Mouse (Mus musculus) E14TG2a.4 (cell line): Measurements from ENCODE around the gene Bsg.

Experiments
- H3K27me3 ChIP-seq: 2 replicates; pipeline ENCODE4 v1.6.1; 2014; ENCODE audit warnings: low read length, control low read depth; ENCODE audit not compliant: insufficient read depth
- H3K36me3 ChIP-seq: 2 replicates; pipeline ENCODE4 v1.6.1; 2014; ENCODE audit warnings: low read length, control low read depth; ENCODE audit not compliant: insufficient read depth
- H3K4me1 ChIP-seq: replicated peaks from 2 replicates; pipeline ENCODE4 v1.6.1; 2014; ENCODE audit warnings: low read depth, low read length, control low read depth
- H3K4me3 ChIP-seq: replicated peaks from 2 replicates; pipeline ENCODE4 v1.5.1; 2014; ENCODE audit warnings: mild to moderate bottlenecking, low read length
- H3K9me3 ChIP-seq: 2 replicates; pipeline ENCODE4 v1.6.1; 2014; ENCODE audit warnings: low read length, control low read depth
- CTCF ChIP-seq: conservative IDR thresholded peaks from 2 replicates; pipeline ENCODE4 v1.5.1; 2014; ENCODE audit warnings: low read length
- NANOG ChIP-seq: IDR thresholded peaks from 2 replicates; pipeline ENCODE4 v1.6.1; 2014; ENCODE audit warnings: borderline replicate concordance, low read length, mixed read lengths
- POU5F1 ChIP-seq: IDR thresholded peaks from 2 replicates; pipeline ENCODE4 v1.6.1; 2014; ENCODE audit warnings: low read length, borderline replicate concordance

Bsg gene

DNA sequence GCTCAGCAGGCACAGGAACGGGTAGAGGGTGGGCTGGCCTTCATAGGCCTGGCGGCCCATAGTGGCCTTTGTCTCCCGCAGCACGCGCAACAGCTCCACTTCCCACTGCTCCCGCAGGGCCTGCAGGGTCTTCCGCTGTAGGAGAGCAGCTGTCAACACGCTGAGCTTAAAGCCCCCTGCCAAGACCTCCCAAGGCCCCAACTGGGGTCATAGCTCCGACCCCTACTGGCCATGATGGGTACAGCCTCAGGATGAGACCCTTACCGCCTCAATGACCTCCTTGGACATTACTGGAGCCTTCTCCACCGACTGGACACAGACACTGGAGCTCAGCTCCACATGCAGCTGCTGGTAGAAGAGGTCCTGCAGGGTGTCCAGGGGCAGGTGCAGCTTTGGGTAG, 36.6 kb downstream of the Bsg start:
- peaks cover 72% of the 10 kb centered on the region for H3K9me3 ChIP-seq
- TF ChIP-seq POU5F1, result no peak
- TF ChIP-seq CTCF, result peak; percentile 29; the same call in 1 of the 2 replicates
- TF ChIP-seq NANOG, result no peak
- H3K27me3 ChIP-seq, result no peaks in the 10 kb centered on the region
- H3K4me1 ChIP-seq, result peaks cover 25% of the 10 kb centered on the region
- H3K36me3 ChIP-seq, result peaks cover 93% of the 10 kb centered on the region
- peak overlapping the region; percentile 39 for H3K4me3 ChIP-seq

DNA sequence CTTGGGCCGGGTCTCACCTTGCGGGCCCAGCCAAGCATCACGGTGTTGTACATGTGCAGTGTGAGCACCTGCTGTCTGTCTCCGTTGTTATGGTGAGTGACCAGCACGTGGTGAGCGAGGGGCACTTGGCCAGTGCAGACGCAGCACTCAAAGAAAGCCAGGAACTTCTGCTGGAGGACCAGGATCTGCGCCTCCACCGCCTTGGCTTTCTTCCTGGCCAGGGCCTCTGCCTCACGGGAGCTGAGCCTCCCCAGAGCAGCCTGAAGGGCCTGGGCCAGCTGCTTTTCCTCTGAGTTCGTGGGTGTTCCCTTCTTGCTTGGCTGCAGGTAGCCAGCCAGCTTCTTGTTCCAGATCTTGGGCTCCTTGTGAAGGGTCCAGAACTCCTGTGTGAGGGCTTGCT, 38.9 kb downstream of the Bsg start:
- H3K4me3 ChIP-seq, result no peak overlapping the region
- no peak for TF ChIP-seq POU5F1
- TF ChIP-seq NANOG, result no peak
- no peak for TF ChIP-seq CTCF

DNA sequence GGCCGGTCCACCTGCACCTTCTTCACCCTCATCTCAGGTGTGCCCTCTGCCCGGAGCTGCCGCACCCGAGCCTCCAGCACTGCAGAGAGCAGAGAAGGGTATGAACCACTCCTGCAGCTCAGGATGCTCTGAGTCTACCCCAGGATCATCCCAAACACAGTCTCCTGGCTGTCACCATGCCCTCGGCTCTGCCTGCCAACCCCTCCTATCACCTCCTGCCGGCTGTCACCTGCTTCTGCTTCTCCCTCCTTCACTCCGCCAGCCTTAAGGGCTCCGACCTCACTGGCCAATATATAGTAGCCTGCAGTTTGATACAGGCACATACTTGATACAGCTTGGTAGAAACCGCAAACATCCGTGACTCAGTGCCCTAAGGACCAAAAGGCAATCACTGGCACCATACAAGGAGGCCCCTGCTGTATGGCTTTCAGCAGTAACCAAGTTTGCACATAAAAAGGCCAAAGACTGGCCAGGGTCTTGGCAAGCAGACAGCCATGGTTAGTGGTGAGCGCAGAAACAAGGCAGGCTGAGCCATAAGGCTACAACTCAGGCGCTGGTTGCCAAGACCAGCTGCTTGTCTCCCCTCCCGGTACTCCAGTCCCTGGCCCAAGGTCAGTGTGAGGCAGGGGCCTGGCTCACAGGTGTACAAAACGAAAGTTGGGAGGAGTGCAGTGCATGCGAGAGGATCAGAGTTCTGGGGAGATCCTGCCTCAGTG, 39.5 kb downstream of the Bsg start:
- no peak for TF ChIP-seq NANOG
- no peak for TF ChIP-seq POU5F1
- no peak for TF ChIP-seq CTCF
- Histone ChIP-seq H3K4me1 (peaks cover 33% of the 10 kb centered on the region), H3K4me3 (no peak overlapping the region), H3K27me3 (no peaks in the 10 kb centered on the region), H3K9me3 (peaks cover 44% of the 10 kb centered on the region), H3K36me3 (peaks cover 65% of the 10 kb centered on the region)

More for the DNA sequence above, 38.9 kb downstream of the Bsg start:
- Histone ChIP-seq H3K9me3 (peaks cover 51% of the 10 kb centered on the region), H3K36me3 (peaks cover 72% of the 10 kb centered on the region), H3K27me3 (no peaks in the 10 kb centered on the region), H3K4me1 (peaks cover 28% of the 10 kb centered on the region)

DNA sequence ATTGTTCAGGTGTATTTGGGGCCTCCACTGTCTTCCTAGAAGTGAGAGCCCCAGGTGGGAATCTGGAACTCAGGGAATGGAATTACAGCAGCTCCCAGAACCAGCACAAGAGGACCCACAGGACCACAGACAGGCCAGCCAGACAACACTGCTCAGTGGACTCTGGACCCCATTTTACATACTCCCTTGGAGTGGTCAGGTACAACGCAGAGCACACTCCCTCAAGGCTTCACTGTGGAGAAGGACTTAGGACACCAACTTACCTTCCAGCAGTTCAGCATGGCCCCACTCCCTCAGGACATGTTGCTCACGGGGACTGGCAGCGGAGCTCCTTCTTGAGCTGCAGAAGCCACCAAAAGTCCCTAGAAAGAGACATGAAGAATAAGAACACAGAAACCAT, 41.1 kb downstream of the Bsg start:
- Histone ChIP-seq H3K36me3 (peaks cover 49% of the 10 kb centered on the region), H3K27me3 (no peaks in the 10 kb centered on the region), H3K9me3 (peaks cover 28% of the 10 kb centered on the region), H3K4me1 (peaks cover 44% of the 10 kb centered on the region), H3K4me3 (peak overlapping the region; percentile 89)
- TF ChIP-seq NANOG (no peak), CTCF (no peak), POU5F1 (no peak)

DNA sequence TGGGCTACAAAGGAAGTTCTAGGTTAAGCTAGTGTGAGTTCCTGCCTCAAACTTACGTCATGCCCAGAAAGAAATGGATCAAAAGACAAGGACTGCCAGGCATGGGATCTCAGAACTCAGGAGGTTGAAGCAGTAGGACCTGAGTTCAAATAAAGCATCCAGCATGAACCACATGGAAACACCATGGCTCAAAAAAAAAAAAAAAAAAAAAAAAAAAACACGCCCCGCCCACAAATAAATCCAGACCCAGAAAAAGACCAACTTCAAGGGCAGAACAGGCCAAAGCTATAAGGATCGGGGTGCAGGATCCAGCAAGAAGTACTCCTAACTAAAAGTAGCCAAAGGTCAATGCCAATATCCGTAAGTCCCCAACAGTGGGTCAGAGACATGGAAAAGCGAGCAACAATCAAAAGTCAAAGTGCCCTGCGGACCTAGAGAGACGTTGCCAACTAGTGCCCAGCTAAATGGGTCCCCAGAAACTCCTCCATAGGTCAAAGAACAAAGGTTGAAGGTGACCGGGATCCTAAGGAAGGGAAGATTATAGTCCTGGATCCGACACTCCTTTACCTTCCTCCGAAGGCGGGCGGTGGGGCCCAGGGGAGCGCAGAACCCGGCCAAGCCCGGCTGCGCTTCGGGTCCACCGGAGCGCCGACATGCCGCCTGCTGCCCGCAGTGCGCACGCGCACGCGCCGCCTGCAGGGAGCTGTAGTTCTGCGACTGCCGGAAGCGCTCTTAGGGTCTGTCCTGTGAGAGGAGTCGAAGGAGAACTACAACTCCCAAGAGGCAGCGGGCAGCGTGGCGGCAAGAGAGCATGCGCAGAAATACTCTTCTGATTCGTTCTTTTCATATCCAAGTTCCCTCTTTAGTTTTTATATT, 41.8 kb downstream of the Bsg start, which contains the start of gene Polrmt:
Polrmt (minus strand) TSS at position 684 of the 876 bp plus-strand sequence.
- no peak for TF ChIP-seq NANOG
- no peak for TF ChIP-seq POU5F1
- TF ChIP-seq CTCF, result no peak
- H3K9me3 ChIP-seq, result peaks cover 21% of the 10 kb centered on the region
- H3K36me3 ChIP-seq, result peaks cover 42% of the 10 kb centered on the region
- peaks cover 47% of the 10 kb centered on the region for H3K4me1 ChIP-seq
- no peaks in the 10 kb centered on the region for H3K27me3 ChIP-seq
- H3K4me3 ChIP-seq, result peak within 1 kb of the TSS; percentile 89

DNA sequence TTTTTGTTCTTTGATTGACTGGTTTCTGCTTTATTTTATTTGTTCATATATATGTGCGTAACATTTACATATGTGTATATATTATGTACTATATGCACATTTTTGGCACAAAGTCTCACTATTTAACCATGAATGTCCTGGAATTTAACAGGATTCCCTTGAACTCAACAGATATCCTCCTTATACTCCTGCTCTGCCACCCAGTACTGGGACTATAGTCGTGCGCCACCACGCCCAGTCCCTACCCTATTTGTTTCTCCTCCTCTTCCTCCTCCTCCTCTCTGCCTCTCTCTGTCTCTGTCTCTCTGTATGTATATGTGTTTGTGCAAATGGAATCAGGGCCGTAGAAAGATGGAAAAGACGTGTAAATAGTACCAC, 42.5 kb downstream of the Bsg start:
- Histone ChIP-seq H3K9me3 (peaks cover 15% of the 10 kb centered on the region), H3K27me3 (no peaks in the 10 kb centered on the region), H3K4me1 (peaks cover 51% of the 10 kb centered on the region), H3K36me3 (peaks cover 36% of the 10 kb centered on the region), H3K4me3 (peak overlapping the region; percentile 89; the same call in 1 of the 2 replicates)
- no peak for TF ChIP-seq CTCF
- no peak for TF ChIP-seq NANOG
- TF ChIP-seq POU5F1, result no peak

DNA sequence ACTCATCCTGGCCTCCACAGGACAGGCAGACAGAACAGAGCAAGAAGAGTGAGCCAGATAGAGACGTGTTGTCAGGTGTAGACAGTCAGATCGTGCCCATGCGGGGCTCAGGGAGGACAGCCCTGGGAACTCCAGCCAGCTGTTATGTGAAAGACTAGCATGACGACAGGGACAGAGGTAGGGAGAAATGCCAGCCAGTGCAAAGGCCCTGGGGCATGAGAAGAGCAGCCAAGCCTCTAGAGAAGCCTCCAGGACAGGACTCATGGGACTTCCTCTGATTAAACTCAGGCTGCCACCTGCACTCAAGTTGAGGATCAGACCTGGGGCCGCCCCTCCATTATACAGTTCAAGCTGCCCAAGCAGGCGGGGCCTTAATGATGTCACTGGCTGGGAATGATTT, 44.2 kb downstream of the Bsg start:
- Histone ChIP-seq H3K4me1 (peaks cover 48% of the 10 kb centered on the region), H3K4me3 (no peak overlapping the region), H3K27me3 (no peaks in the 10 kb centered on the region), H3K9me3 (no peaks in the 10 kb centered on the region), H3K36me3 (peaks cover 18% of the 10 kb centered on the region)
- TF ChIP-seq NANOG (no peak), POU5F1 (no peak), CTCF (no peak)

DNA sequence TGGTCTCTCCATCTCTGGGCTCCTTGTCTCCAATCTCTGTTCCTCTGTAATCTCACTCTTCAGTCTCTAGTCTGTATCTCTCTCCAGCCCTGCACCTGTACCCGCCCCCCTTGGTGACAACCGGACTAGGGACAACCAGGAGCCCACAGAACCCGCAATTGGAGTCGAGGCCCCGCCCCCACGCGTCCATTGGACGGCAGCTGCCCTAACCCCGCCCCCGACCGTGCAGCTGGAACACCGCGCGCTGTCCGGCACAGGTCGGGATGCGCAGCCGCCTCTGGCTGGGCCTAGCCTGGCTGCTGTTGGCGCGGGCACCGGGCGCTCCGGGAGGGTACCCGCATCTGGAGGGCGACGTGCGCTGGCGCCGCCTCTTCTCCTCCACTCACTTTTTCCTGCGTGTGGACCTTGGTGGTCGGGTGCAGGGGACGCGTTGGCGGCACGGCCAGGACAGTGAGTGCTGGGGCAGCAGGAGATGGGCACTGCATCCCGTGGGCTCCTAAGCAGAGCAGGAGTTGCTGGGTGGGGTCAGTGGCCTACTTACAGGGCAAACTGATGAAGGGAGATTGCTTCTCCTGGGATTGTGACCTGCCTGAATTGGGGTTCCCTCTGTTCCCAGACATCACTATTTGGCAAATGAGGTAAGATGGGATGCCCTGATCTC, 50.7 kb downstream of the Bsg start, which contains the start of gene Fgf22:
Fgf22 (plus strand) TSS at position 221 of the 661 bp plus-strand sequence.
- TF ChIP-seq CTCF (no peak), NANOG (no peak), POU5F1 (no peak)
- no peaks in the 10 kb centered on the region for H3K9me3 ChIP-seq
- peak within 1 kb of the TSS; percentile 77 for H3K4me3 ChIP-seq
- H3K4me1 ChIP-seq, result peaks cover 47% of the 10 kb centered on the region
- H3K36me3 ChIP-seq, result peaks cover 31% of the 10 kb centered on the region
- H3K27me3 ChIP-seq, result peaks cover 13% of the 10 kb centered on the region; the same call in 1 of the 2 replicates
